Mouse (Mus musculus): ENCODE measurements around the gene Smarcd3. TPM values are rescaled to one million over a fixed set of nuclear protein-coding genes. Genes with fewer than 3 reads are reported as not detected.
A peak's percentile ranks its signal among the peaks of the same experiment; 100 is the strongest.

Gene Smarcd3
- polyA plus RNA-seq, 1 experiment from 2014 or later = 90.6 TPM

DNA sequence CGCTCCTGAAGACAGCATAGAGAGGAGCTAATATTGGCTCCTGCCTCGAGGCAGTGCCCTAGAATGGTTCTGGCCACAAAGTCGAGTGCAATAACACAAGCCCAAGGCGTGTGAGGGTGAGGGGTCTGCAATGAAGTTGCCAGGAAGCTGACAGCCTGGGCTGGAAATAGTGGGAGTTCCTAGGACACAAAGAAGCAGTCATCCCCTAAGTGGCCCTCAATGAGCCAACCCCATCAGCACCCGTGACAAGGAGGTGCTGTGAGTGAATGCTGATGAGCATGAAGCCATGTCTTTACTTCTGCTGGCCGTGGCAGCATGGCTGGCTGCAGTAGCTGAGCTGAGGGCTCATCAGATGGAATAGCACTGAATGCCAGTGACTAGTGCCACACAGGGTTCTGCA, 9.1 kb downstream of the Smarcd3 start:
- WGBS = 58% methylated on average over 6 of the region's 6 CpGs
- no peaks in the 10 kb centered on the region for H3K36me3 ChIP-seq

DNA sequence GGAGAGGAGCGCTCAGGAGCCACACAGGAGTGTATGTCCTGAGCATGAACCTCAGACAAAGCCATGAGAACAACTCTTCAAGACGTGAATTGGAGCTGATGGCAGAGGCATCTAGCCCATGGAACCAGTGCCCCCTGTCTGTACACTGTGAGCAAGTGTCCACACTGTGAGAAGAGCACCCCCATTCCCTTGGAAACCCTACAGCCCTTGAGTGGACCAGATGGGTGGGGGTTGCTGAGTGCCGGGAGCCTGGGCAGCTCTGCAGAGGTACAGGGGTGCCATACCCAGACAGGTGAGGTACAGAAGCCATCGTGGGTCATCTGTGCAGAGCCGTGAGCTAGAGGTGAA, 11.9 kb downstream of the Smarcd3 start:
- Histone ChIP-seq H3K27ac (no peak overlapping the region), H3K36me3 (no peaks in the 10 kb centered on the region), H3K9me3 (no peaks in the 10 kb centered on the region), H3K4me1 (peaks cover 15% of the 10 kb centered on the region), H3K27me3 (replicated peaks) (no peaks in the 10 kb centered on the region), H3K4me2 (replicated peaks) (no peak overlapping the region), H3K9ac (no peak overlapping the region), H3K4me3 (no peak overlapping the region)
- ATAC-seq (ENCODE audit: low FRiP score, low read depth) = peak; percentile 35
- 71% methylated on average over 5 of the region's 5 CpGs for WGBS

More for the DNA sequence above, 9.1 kb downstream of the Smarcd3 start:
- Histone ChIP-seq H3K27ac (no peak overlapping the region), H3K4me2 (replicated peaks) (no peak overlapping the region), H3K27me3 (replicated peaks) (no peaks in the 10 kb centered on the region), H3K4me3 (no peak overlapping the region), H3K4me1 (peaks cover 12% of the 10 kb centered on the region), H3K9me3 (no peaks in the 10 kb centered on the region), H3K9ac (no peak overlapping the region)
- no peak for ATAC-seq (ENCODE audit: low FRiP score, low read depth)

DNA sequence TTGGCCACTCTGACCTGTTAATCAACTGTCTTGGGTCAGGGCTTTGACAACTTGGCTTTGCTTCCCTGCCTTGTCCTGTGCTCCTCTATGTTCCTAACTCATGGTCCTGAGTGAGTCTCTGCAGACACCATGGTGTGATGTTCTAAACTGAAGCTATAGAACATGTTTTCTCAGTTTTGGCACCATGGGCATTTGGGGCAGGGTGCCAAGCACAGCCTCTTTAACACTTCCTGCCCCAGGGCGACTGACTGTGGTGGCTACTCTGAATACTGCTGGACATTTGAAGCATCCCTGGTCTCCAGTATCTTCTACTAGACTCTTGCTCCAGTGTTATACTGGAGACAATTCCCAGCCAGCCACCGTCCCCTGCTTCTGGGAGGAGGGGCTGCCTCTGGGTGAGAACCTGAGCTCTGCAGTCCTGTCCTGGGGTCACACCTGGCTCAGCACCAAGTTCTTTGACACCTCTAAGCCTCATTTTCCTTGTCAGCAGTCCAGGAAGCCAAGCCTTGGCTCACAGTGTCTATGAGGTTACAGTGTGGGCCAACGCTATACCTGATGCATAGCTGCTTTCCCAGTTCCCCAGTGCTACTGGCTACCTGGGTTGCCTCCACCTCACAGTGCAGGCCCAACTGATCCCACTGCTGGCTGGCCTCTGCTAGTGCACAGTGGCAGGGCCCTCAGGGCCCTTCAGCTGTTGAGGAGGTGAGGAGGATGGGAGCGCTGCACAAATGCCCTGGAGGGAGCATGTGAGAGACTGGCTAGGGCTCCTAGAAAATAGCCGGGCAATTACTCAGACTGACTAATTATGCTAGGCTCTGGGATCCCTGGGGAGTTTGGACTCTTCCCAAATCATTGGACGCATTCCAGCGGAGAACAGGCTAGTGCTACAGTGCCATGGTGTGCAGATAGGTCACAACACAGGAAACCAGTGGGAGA, 12.6 kb downstream of the Smarcd3 start:
- no peaks in the 10 kb centered on the region for H3K9me3 ChIP-seq
- H3K4me3 ChIP-seq = no peak overlapping the region
- peak; percentile 55 for ATAC-seq (ENCODE audit: low FRiP score, low read depth)
- no peak overlapping the region for H3K27ac ChIP-seq
- H3K36me3 ChIP-seq = no peaks in the 10 kb centered on the region
- H3K4me2 ChIP-seq (replicated peaks) = no peak overlapping the region
- WGBS = 48% methylated on average over 7 of the region's 7 CpGs
- no peaks in the 10 kb centered on the region for H3K27me3 ChIP-seq (replicated peaks)
- peaks cover 21% of the 10 kb centered on the region for H3K4me1 ChIP-seq
- H3K9ac ChIP-seq = no peak overlapping the region

DNA sequence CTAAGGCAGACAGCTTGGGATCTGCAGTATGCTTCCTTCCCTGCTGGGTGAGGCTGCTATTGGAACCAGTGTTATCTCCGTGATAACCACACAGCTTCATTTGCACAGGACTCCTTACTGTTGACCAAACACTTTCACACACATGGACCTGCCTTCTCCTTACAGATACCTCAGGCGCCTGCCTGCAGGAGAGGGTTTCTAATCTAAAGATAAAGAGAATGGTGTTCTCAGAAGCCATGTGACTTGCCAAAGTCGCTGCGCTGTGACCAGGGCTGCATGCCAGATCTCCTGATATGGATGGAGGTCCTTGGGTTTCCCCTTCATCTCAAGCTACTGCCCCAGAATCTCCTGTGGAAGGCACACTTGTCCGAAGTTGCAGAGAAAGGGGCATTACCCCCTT, 14.8 kb downstream of the Smarcd3 start:
- 55% methylated on average over 5 of the region's 5 CpGs for WGBS
- Histone ChIP-seq H3K27ac (no peak overlapping the region), H3K4me2 (replicated peaks) (no peak overlapping the region), H3K36me3 (no peaks in the 10 kb centered on the region), H3K9me3 (no peaks in the 10 kb centered on the region), H3K9ac (no peak overlapping the region), H3K4me1 (peaks cover 38% of the 10 kb centered on the region), H3K4me3 (no peak overlapping the region), H3K27me3 (replicated peaks) (no peaks in the 10 kb centered on the region)
- ATAC-seq (ENCODE audit: low FRiP score, low read depth) = no peak

DNA sequence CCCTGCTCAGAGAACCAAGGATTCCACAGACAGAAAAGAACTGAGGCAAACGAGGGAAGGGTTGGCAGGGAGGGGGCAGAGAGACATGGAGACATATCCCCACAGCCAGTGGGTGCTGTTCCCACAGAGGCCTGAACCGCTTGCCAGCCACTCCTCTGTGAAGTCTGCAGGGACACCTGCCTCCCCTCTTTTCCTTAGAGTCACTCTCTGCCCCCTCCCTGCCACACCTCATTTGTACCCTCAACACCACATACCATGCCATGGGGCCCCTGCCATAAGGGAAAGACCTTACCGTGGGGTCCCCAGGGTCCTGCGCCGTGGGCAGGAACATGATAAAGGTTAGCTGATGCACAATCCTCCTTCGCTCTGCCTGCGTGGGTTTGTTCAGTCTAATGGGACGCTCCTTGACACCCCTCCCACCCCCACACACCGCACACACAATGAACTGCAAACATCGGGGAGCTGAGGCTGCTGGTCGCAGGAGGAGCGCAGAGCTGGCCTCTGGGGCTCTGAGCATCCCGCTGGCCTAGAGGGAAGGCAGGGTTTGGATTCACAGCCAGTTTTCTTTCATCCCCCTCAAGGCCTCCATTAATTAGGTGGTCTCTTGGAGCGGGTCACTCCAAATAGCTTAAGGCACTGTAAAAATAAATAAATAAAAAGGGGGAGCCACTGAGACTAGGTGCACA, 18.1 kb downstream of the Smarcd3 start:
- H3K9me3 ChIP-seq = no peaks in the 10 kb centered on the region
- peak overlapping the region; percentile 93 for H3K27ac ChIP-seq
- 11% methylated on average over 14 of the region's 14 CpGs for whole genome bisulfite sequencing
- H3K36me3 ChIP-seq = no peaks in the 10 kb centered on the region
- peak overlapping the region; percentile 49; the same call in 1 of the 2 replicates for H3K4me3 ChIP-seq
- H3K4me1 ChIP-seq = peaks cover 58% of the 10 kb centered on the region
- ATAC-seq (ENCODE audit: low FRiP score, low read depth) = no peak
- H3K9ac ChIP-seq = peak overlapping the region; percentile 74
- no peaks in the 10 kb centered on the region for H3K27me3 ChIP-seq (replicated peaks)
- peak overlapping the region; percentile 93 for H3K4me2 ChIP-seq (replicated peaks)

DNA sequence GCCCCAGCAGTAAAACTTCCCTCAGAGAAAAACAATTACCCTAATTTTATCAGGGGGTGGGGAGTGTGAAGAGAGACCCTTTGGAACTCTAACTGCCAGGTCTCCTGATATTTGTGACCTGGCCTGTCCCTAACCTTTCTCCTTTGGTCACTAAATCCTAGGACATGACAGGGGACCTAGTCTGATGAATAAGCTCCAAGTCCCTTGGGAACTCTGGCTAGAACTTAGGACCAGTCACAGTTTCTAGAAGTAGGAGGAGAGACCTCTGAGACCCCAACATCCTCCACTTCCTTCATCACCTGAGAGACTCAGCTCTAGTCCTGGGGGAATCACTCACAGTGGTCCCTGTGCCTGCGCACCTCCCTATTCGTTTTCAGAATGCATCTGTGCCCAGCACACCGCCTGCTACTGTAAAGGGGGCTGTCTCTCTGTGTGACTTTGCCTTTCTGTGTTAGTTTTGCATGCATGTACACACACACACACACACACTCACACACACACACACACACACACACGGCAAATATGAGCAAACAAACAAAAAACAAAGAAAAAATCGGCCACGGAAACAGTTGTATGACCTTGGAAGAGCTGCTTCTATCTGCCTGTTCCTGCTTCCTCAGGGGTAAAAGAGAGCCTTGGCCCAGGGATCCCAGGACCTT, 18.8 kb downstream of the Smarcd3 start:
- WGBS = 6% methylated on average over 6 of the region's 6 CpGs
- ATAC-seq (ENCODE audit: low FRiP score, low read depth) = no peak
- Histone ChIP-seq H3K36me3 (no peaks in the 10 kb centered on the region), H3K4me1 (peaks cover 65% of the 10 kb centered on the region), H3K27me3 (replicated peaks) (0 out of 2 replicates have a peak, but pooled peaks cover 2% of the 10 kb centered on the region), H3K9me3 (no peaks in the 10 kb centered on the region), H3K4me3 (peak overlapping the region; percentile 49), H3K4me2 (replicated peaks) (peak overlapping the region; percentile 93), H3K9ac (peak overlapping the region; percentile 74), H3K27ac (peak overlapping the region; percentile 93)

DNA sequence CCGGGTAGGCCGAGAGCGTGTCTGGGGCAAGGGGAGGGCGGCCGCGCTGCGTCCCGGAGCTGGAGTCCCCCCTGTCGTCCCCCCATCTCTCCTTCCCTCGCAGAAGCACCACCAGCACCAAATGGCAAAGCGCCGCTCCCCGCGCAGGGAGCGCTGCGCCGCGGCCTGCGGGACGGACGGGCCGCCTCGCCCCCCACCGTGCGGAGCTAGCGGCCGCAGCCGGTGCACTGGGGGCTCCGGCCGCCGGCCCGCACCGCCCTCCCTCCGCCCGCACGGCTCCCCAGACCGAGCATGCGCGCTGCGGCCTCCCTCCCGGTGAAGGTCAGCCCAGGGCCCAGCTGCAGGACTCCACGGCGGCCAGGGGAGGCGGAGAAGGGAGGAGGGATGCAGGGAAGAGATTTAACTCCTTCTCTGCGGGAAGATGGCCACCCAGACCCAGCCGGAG, 19.5 kb downstream of the Smarcd3 start:
- Histone ChIP-seq H3K9ac (peak overlapping the region; percentile 74), H3K4me1 (peaks cover 68% of the 10 kb centered on the region), H3K4me2 (replicated peaks) (peak overlapping the region; percentile 93), H3K27ac (peak overlapping the region; percentile 93), H3K4me3 (peak overlapping the region; percentile 49), H3K9me3 (no peaks in the 10 kb centered on the region), H3K27me3 (replicated peaks) (0 out of 2 replicates have a peak, but pooled peaks cover 6% of the 10 kb centered on the region), H3K36me3 (no peaks in the 10 kb centered on the region)
- peak; percentile 66 for ATAC-seq (ENCODE audit: low FRiP score, low read depth)
- WGBS = under 1% methylated on average over 45 of the region's 46 CpGs

DNA sequence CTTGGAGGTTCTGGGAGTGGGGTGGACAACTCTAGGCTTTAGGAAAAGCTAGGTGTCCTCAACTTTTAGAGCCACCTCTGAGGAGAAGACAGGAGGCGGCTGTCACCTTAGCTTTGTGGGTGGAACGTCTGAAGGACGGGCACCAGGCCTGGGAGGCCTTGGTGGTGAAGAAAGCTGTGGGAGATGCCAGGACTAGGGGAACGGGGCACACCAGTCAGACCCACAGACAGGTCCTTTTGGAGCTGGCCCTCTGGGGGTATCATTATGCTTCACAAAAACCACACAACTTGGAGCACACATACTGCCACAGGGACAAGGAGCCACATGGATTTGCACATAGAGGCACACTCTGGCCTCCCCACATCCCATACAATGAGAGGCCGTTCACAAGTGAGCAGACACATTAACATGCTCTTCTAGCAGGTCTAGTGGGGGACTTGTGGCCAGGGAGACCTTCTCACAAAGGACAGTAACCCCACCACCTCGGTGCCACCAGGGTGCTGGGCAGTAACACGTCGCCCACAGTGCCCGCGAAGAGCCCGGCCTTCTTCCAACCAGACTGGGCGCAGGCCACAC, 20.0 kb downstream of the Smarcd3 start:
- Histone ChIP-seq H3K4me3 (peak overlapping the region; percentile 49), H3K9ac (peak overlapping the region; percentile 74), H3K36me3 (no peaks in the 10 kb centered on the region), H3K9me3 (no peaks in the 10 kb centered on the region), H3K27me3 (replicated peaks) (0 out of 2 replicates have a peak, but pooled peaks cover 6% of the 10 kb centered on the region), H3K4me1 (peaks cover 73% of the 10 kb centered on the region), H3K27ac (peak overlapping the region; percentile 93), H3K4me2 (replicated peaks) (peak overlapping the region; percentile 93)
- no peak for ATAC-seq (ENCODE audit: low FRiP score, low read depth)
- 16% methylated on average over 12 of the region's 12 CpGs for WGBS

DNA sequence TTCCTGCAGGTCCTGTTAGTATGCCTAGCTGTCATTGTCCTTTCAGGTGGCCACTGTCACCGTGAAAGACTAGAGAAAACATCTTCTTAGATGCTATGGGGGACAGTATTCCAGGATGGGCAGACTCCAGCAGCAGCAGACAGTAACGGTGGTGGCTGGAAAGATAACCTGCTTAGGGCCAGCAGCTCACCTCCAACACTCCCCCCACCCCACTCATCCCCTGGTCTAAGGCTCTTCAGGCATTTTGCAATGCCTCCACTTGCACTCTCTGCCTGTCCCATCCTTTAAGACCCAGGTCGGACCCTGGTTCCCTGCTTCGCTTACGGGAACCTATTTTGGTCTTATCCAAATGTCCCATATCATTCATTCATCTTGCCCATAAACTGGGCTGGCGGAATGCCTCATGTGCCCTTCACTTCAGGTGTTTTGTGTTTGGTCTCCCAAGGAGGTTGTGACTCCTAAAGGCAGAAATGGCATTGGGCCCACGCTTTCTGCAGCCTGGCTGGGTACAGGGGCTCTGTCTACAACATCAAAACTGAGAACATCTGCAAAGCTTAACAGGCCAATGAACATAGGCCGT, 20.7 kb downstream of the Smarcd3 start:
- 52% methylated on average over 8 of the region's 8 CpGs for WGBS
- Histone ChIP-seq H3K9me3 (no peaks in the 10 kb centered on the region), H3K4me2 (replicated peaks) (peak overlapping the region; percentile 93), H3K27ac (peak overlapping the region; percentile 93), H3K36me3 (no peaks in the 10 kb centered on the region), H3K27me3 (replicated peaks) (0 out of 2 replicates have a peak, but pooled peaks cover 6% of the 10 kb centered on the region), H3K4me3 (no peak overlapping the region), H3K4me1 (peaks cover 79% of the 10 kb centered on the region), H3K9ac (peak overlapping the region; percentile 22; the same call in 1 of the 2 replicates)
- ATAC-seq (ENCODE audit: low FRiP score, low read depth) = no peak

DNA sequence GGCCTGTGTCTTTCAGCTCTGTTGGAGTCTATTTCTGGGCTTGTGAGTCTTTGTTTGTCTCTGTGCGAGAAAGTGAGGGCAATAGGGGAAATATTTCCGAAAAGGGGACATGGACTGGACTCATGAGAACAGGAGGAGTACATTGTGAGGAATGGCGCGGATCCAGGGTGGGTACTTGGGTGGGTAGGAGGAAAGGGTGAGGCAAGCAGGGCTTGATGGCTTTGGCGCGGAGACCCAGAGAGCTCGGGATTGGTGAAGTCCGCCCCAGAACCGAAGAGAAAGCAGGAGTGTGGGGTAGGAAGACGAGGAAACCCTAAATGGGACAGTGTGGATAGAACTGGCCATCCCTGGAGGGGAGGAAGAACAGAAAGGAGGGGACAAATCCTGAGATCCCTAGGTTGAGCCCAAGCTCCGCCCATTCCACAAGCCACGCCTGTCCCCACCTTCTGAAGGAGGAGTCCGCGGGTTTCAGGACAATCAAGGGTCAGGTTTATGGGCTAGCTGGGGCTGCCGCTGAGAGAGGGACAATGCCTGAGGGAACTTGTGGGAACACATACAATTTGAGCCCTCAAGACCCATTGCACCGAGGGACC, 21.4 kb downstream of the Smarcd3 start:
- Histone ChIP-seq H3K4me1 (peaks cover 86% of the 10 kb centered on the region), H3K4me3 (peak overlapping the region; percentile 59), H3K9me3 (no peaks in the 10 kb centered on the region), H3K27ac (peak overlapping the region; percentile 93), H3K9ac (peak overlapping the region; percentile 83), H3K36me3 (no peaks in the 10 kb centered on the region), H3K4me2 (replicated peaks) (peak overlapping the region; percentile 93), H3K27me3 (replicated peaks) (0 out of 2 replicates have a peak, but pooled peaks cover 6% of the 10 kb centered on the region)
- ATAC-seq (ENCODE audit: low FRiP score, low read depth) = peak; percentile 17; the same call in 1 of the 2 replicates
- WGBS = 2% methylated on average over 16 of the region's 16 CpGs

Data from neural tube, embryonic 12.5 days (tissue).